Mouse (Mus musculus): ENCODE measurements around the gene Kiss1. TPM values are rescaled to one million over a fixed set of nuclear protein-coding genes. Genes with fewer than 3 reads are reported as not detected.
"Not testable (repeated sequence)": the region's sequence is repeated elsewhere in the genome, so short reads cannot be mapped to it uniquely, and the experiment has no call there.

Gene Kiss1
- polyA plus RNA-seq, 1 experiment = not detected

- H3K36me3 ChIP-seq (ENCODE audit: control insufficient read depth, insufficient read depth) = no peaks in the 10 kb centered on the region
- no peak overlapping the region for H3ac ChIP-seq (ENCODE audit: control insufficient read depth, insufficient read length, low read depth)
- TF ChIP-seq CTCF (IDR thresholded peaks at IDR 0.05; ENCODE audit: control insufficient read depth, insufficient read depth, insufficient read length) = no peak
- H3K27me3 ChIP-seq (ENCODE audit: control insufficient read depth, insufficient read depth, insufficient read length) = peaks cover 46% of the 10 kb centered on the region
- H3K4me3 ChIP-seq (ENCODE audit: insufficient read depth, poor library complexity, severe bottlenecking) = no peak overlapping the region
- no peaks in the 10 kb centered on the region for H3K79me2 ChIP-seq (ENCODE audit: control insufficient read depth, insufficient read depth)
- no peaks in the 10 kb centered on the region for H3K79me3 ChIP-seq (ENCODE audit: low read depth)
Observed at GRCm38 (mm10) chr1:133329638-133329964, 7.9 kb downstream of the Kiss1 start.

- no peaks in the 10 kb centered on the region for H3K79me3 ChIP-seq (ENCODE audit: low read depth)
- H3K79me2 ChIP-seq (ENCODE audit: control insufficient read depth, insufficient read depth) = no peaks in the 10 kb centered on the region
- TF ChIP-seq FOSL1 (IDR thresholded peaks at IDR 0.05; ENCODE audit: insufficient read depth, low read length, poor library complexity, severe bottlenecking) = no peak
- TF ChIP-seq MYOG (IDR thresholded peaks at IDR 0.05; ENCODE audit: control insufficient read depth, extremely low read depth, insufficient read length) = no peak
- no peak for TF ChIP-seq CTCF (IDR thresholded peaks at IDR 0.05; ENCODE audit: control insufficient read depth, insufficient read depth, insufficient read length)
- no peak for TF ChIP-seq MYOD1 (IDR thresholded peaks at IDR 0.05; ENCODE audit: control insufficient read depth, insufficient read length, low read depth)
- TF ChIP-seq CEBPB (IDR thresholded peaks at IDR 0.05; ENCODE audit: low read depth) = no peak
- TF ChIP-seq MAX (IDR thresholded peaks at IDR 0.05) = no peak
- TF ChIP-seq USF1 (IDR thresholded peaks at IDR 0.05; ENCODE audit: low read depth) = no peak
- H3K36me3 ChIP-seq (ENCODE audit: control insufficient read depth, insufficient read depth) = no peaks in the 10 kb centered on the region
- no peak overlapping the region for H3ac ChIP-seq (ENCODE audit: control insufficient read depth, insufficient read length, low read depth)
- peaks cover 49% of the 10 kb centered on the region for H3K27me3 ChIP-seq (ENCODE audit: control insufficient read depth, insufficient read depth, insufficient read length)
- H3K4me3 ChIP-seq (ENCODE audit: insufficient read depth, poor library complexity, severe bottlenecking) = no peak overlapping the region
Observed at GRCm38 (mm10) chr1:133331142-133331541, 9.5 kb downstream of the Kiss1 start.

- no peaks in the 10 kb centered on the region for H3K36me3 ChIP-seq (ENCODE audit: control insufficient read depth, insufficient read depth)
- peaks cover 44% of the 10 kb centered on the region for H3K27me3 ChIP-seq (ENCODE audit: control insufficient read depth, insufficient read depth, insufficient read length)
- no peak overlapping the region for H3ac ChIP-seq (ENCODE audit: control insufficient read depth, insufficient read length, low read depth)
- no peaks in the 10 kb centered on the region for H3K79me2 ChIP-seq (ENCODE audit: control insufficient read depth, insufficient read depth)
- no peak overlapping the region for H3K4me3 ChIP-seq (ENCODE audit: insufficient read depth, poor library complexity, severe bottlenecking)
- H3K79me3 ChIP-seq (ENCODE audit: low read depth) = no peaks in the 10 kb centered on the region
- TF ChIP-seq MAX (IDR thresholded peaks at IDR 0.05) (no peak), MYOD1 (IDR thresholded peaks at IDR 0.05; ENCODE audit: control insufficient read depth, insufficient read length, low read depth) (no peak), CEBPB (IDR thresholded peaks at IDR 0.05; ENCODE audit: low read depth) (no peak), USF1 (IDR thresholded peaks at IDR 0.05; ENCODE audit: low read depth) (no peak), FOSL1 (IDR thresholded peaks at IDR 0.05; ENCODE audit: insufficient read depth, low read length, poor library complexity, severe bottlenecking) (no peak), MYOG (IDR thresholded peaks at IDR 0.05; ENCODE audit: control insufficient read depth, extremely low read depth, insufficient read length) (no peak), CTCF (IDR thresholded peaks at IDR 0.05; ENCODE audit: control insufficient read depth, insufficient read depth, insufficient read length) (no peak)
Observed at GRCm38 (mm10) chr1:133332656-133333430, 11.2 kb downstream of the Kiss1 start.

- H3K27me3 ChIP-seq (ENCODE audit: control insufficient read depth, insufficient read depth, insufficient read length) = peaks cover 33% of the 10 kb centered on the region
- TF ChIP-seq MAX (IDR thresholded peaks at IDR 0.05) (no peak), CEBPB (IDR thresholded peaks at IDR 0.05; ENCODE audit: low read depth) (no peak), FOSL1 (IDR thresholded peaks at IDR 0.05; ENCODE audit: insufficient read depth, low read length, poor library complexity, severe bottlenecking) (no peak), USF1 (IDR thresholded peaks at IDR 0.05; ENCODE audit: low read depth) (no peak), MYOD1 (IDR thresholded peaks at IDR 0.05; ENCODE audit: control insufficient read depth, insufficient read length, low read depth) (no peak), MYOG (IDR thresholded peaks at IDR 0.05; ENCODE audit: control insufficient read depth, extremely low read depth, insufficient read length) (no peak), CTCF (IDR thresholded peaks at IDR 0.05; ENCODE audit: control insufficient read depth, insufficient read depth, insufficient read length) (no peak)
- H3K79me2 ChIP-seq (ENCODE audit: control insufficient read depth, insufficient read depth) = no peaks in the 10 kb centered on the region
- no peak overlapping the region for H3ac ChIP-seq (ENCODE audit: control insufficient read depth, insufficient read length, low read depth)
- no peak overlapping the region for H3K4me3 ChIP-seq (ENCODE audit: insufficient read depth, poor library complexity, severe bottlenecking)
- H3K79me3 ChIP-seq (ENCODE audit: low read depth) = no peaks in the 10 kb centered on the region
- H3K36me3 ChIP-seq (ENCODE audit: control insufficient read depth, insufficient read depth) = no peaks in the 10 kb centered on the region
Observed at GRCm38 (mm10) chr1:133333937-133334336, 12.3 kb downstream of the Kiss1 start.

- not testable (repeated sequence) for H3K79me2 ChIP-seq (ENCODE audit: control insufficient read depth, insufficient read depth); H3ac ChIP-seq (ENCODE audit: control insufficient read depth, insufficient read length, low read depth); H3K79me3 ChIP-seq (ENCODE audit: low read depth); H3K36me3 ChIP-seq (ENCODE audit: control insufficient read depth, insufficient read depth); H3K4me3 ChIP-seq (ENCODE audit: insufficient read depth, poor library complexity, severe bottlenecking)
- H3K27me3 ChIP-seq (ENCODE audit: control insufficient read depth, insufficient read depth, insufficient read length) = peaks cover 14% of the 10 kb centered on the region
Observed at GRCm38 (mm10) chr1:133340403-133340802, 18.7 kb downstream of the Kiss1 start.

- Histone ChIP-seq H3ac (ENCODE audit: control insufficient read depth, insufficient read length, low read depth) (no peak overlapping the region), H3K27me3 (ENCODE audit: control insufficient read depth, insufficient read depth, insufficient read length) (peaks cover 33% of the 10 kb centered on the region)
- no peak for TF ChIP-seq USF1 (IDR thresholded peaks at IDR 0.05; ENCODE audit: low read depth)
- TF ChIP-seq CTCF (IDR thresholded peaks at IDR 0.05; ENCODE audit: control insufficient read depth, insufficient read depth, insufficient read length) = no peak
- no peak for TF ChIP-seq MYOD1 (IDR thresholded peaks at IDR 0.05; ENCODE audit: control insufficient read depth, insufficient read length, low read depth)
- no peak for TF ChIP-seq CEBPB (IDR thresholded peaks at IDR 0.05; ENCODE audit: low read depth)
- TF ChIP-seq FOSL1 (IDR thresholded peaks at IDR 0.05; ENCODE audit: insufficient read depth, low read length, poor library complexity, severe bottlenecking) = no peak
- TF ChIP-seq MAX (IDR thresholded peaks at IDR 0.05) = no peak
- no peak for TF ChIP-seq MYOG (IDR thresholded peaks at IDR 0.05; ENCODE audit: control insufficient read depth, extremely low read depth, insufficient read length)
Observed at GRCm38 (mm10) chr1:133344357-133344756, 22.7 kb downstream of the Kiss1 start.

More at GRCm38 (mm10) chr1:133344357-133344756, 22.7 kb downstream of the Kiss1 start:
- no peaks in the 10 kb centered on the region for H3K36me3 ChIP-seq (ENCODE audit: control insufficient read depth, insufficient read depth)
- H3K79me3 ChIP-seq (ENCODE audit: low read depth) = no peaks in the 10 kb centered on the region
- H3K79me2 ChIP-seq (ENCODE audit: control insufficient read depth, insufficient read depth) = no peaks in the 10 kb centered on the region
- H3K4me3 ChIP-seq (ENCODE audit: insufficient read depth, poor library complexity, severe bottlenecking) = no peak overlapping the region

All from C2C12 (cell line).